Mouse (Mus musculus) gastrocnemius, postnatal 36 days (tissue): ENCODE data around the gene Suco. TPM values are rescaled to one million over a fixed set of nuclear protein-coding genes. Genes with fewer than 3 reads are reported as not detected.

Source experiments
- DNase-seq, 2 experiments: peaks; one replicate each; pipeline ENCODE4 v3.0.0; 2022
- intact Hi-C: fragments of 180-260 bp; cut with DNase I; formaldehyde crosslinking; loops from one replicate; pipeline ENCODE4 v1.15.1; 2025
- total RNA-seq, 2 experiments: library from RNA; stranded (reverse); gene quantifications; 2 replicates each; pipeline ENCODE4 v1.2.3; 2021

The Suco gene
- total RNA-seq, 2 experiments from 2014 or later = 8.5 to 16.2 TPM

DNA sequence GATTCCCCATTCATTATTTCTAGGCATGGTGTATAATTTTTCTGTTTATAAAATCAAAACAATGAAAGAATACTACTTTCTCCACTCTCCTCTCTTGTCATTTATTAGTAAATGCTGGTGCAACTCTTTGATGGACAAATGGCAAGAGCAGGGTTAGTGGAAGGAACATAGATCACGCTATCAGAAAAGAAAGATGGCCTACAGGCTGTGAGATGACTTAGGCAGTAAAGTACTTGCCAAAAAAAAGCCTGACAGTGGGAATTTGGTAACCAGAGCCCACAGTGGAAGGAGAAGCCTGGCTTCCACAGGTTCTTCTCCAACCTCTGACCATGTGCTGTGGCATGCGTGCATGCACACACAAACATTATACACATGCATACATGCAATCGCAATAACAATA, 18.5 kb upstream of the Suco start:
- DNase-seq = no peak
- intact Hi-C loops = no loop called here

DNA sequence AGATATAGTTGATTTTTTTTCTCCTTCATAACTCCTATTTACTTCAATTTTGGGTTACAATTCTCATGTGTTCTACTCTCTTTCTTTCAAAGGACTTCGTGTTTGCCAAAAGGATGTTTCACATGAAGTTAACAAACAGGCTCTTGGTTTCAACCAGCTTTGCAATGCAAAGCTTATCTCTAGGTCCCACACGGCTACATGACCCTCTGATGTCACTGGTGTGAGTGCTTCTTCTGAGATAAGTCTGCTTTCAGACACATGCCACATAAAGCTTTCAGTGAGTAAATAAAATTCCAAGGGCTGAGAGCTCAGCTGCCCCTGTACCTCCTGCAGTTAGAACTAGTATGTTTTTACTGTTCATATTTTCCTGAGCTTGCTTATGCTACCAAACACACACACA, 18.1 kb upstream of the Suco start:
- intact Hi-C loops = no loop called here
- DNase-seq = no peak

DNA sequence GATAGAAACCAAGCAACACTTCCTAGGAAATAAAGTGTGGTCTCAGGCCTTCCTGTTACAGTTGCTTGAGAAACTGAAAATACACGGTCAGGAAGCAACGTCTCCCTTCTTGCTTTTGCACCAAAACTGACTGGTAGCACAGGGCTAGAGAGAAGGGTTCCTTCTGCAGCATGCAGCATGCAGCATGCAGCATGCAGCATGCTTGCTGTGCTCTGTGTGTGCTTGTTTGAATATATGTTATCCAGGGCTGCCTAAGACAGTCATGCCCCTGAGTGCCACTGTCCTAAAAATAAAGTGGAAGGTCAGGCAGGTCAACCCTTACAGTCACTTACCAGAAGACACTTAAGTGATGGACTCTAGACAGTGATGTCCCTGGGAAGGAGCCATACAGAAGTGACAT, 17.6 kb upstream of the Suco start:
- intact Hi-C loops = no loop called here
- no peak for DNase-seq

- no peak for DNase-seq
- intact Hi-C loops = no loop called here
Observed at GRCm38 (mm10) chr1:161888823-161889222, 12.3 kb upstream of the Suco start.

DNA sequence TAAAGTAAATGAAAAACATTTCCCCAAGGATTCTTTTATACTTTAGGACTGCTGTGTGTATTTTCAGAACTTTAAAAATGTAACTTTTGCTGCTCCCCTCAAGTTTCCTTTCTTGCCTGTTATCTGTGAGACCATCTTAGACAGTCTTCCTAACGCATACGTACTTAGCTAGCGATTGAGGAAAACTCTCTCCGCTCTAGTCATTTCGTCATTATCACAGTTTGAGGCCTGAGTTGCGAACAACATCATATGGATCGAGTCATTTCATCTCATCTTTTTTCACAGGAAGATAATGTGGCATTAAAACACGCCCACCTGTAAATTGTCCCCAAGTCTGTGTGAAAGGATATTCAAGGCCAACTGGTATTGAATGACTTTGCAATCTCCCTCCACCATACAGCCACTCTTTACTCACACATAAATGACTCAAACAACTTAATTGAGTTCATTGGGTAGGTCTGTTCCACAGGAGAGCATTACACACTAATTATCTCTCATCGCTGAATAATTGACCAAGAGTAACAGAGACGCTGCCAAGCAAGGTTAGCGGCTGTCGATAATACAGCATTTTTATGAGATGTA, 11.3 kb upstream of the Suco start:
- intact Hi-C loops = no loop called here
- no peak for DNase-seq

- intact Hi-C loops = no loop called here
- DNase-seq = no peak
Observed at GRCm38 (mm10) chr1:161885762-161886161, 9.3 kb upstream of the Suco start.

DNA sequence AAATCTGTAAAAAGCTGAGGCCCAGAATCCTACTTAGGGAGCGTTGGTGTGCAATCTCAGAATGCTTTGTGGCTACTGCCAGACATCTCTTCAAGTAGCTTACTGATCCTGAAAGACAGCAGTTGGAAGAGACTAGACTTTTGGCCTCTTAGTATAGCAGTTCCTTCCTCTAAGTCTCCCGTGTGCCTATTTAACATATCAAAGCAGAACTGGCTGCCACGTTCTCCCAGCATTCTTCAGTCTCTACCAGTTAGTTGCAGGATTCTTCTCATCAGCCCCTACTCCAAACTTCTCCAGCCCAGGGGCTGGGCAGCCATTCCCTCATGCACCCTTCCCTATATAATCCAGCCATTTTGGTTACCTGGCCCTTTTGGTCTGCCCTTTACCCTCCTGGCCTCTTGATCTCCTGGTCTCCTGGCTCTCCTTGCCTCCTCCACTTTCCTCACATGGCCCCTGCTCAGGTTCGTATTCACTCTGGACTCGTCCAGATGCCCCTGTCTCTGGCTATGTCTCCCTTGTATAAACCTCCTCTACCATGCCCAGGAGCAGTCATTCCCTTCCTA, 1.2 kb upstream of the Suco start:
- intact Hi-C loops = loop anchor here (5.0 kb wide), 1 partner anchor 90 kb away; the partner anchor contains the start of gene Pigc
- DNase-seq = no peak

DNA sequence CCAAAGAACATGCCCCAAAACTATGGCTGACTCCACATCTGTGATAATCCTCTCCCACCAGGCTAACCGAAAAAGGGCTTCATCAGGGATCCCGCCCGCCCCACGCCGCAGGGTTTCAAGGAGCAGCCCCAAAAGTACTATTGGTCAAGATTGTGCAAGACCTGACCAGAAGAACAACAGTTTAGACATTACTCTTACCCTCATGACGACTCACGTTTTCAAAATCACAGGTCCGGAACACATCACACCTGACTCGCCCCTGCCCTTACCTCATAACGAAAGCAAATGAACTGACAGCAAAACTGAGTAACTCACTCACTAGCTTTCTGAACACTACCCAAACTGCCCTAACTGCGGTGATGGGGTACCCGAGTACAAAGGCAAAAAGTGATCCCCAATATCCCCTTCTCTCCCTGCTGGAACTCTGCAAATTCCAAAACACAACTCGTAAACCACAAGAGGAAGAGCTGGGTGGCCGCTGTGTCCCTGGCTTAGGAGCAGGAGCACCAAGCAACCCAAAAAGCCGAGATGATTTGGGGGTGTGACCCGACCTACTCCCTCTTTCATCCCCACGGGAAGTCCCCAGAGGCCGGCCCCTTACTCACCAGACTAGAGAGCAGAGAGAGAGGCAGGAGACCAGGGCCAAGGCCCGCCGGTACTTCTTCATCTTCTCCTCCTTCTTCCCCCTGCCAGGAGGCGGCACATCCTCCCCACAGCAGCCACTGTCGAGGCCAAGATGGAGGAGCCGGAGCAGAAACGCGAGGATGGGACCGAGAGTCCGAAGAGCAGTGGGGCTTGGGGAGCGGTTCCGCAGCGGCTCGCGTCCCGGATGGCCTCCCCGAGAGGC, 553 bp downstream of the Suco start:
- no peak for DNase-seq
- intact Hi-C loops = loop anchor here (5.0 kb wide), 1 partner anchor 91 kb away; the partner anchor contains the start of gene Pigc

GRCm38 (mm10) chr1:161869422-161869821, 7.1 kb downstream of the Suco start:
- DNase-seq = no peak
- intact Hi-C loops = no loop called here

DNA sequence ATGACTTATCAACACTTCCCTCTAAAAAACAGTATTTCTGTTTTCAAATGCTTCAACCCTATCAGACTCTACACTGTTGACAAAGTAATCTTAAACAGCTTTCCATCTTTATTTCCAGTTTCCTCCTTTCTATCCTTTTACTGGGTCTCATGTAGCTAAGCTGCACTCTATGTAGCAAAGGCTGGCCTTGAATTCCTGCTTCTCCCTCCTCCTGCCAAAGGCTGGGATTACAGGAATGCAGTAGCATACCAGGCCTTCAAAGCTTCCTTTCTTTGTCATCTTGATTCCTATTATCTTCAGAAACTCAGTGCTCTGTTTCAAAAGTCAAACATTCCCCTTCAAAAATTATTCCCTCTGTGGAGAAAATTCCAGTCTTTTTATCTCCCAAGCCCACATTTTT, 8.1 kb downstream of the Suco start:
- intact Hi-C loops = no loop called here
- DNase-seq = no peak

DNA sequence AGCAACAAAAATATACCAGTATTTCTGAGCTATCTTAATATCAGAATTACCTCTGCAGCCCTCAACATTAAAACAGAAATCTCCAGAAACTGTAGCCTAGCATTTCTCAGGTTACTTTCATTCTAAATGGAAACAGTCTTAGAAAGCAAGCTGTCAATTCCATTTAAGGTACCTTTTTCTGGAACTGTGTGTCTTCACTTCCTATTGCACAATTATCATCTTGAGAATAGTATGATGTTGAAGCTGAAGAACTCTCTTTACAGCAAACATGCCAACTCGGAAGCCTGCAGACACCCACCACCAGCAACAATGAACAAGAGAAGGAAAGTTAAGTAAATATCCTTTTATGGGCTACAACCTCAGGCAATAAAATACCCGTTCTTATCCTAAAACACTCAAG, 12.7 kb downstream of the Suco start:
- DNase-seq = no peak
- intact Hi-C loops = no loop called here

- DNase-seq = no peak
- intact Hi-C loops = no loop called here
Observed at GRCm38 (mm10) chr1:161859248-161859647, 17.2 kb downstream of the Suco start.

DNA sequence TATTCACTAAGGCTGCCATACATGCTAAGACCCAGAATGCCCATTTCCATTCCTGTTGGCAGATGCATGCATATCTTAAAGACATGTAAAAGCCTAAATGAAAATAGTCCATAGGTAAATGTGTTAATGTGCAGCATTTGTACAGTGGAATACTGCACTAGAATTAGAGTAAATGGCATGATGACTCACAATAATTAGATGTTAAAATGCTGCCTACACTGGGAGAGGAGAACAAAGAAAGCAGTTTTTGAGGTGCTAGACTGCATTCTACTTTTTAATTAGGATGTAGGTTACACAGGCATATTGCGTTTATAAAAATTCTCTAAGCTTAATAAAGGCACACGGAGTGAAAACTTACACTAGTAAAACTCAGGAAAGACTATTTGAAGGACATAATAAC, 49.8 kb downstream of the Suco start:
- intact Hi-C loops = no loop called here
- no peak for DNase-seq

GRCm38 (mm10) chr1:161809428-161809827, 67.1 kb downstream of the Suco start:
- intact Hi-C loops = no loop called here
- DNase-seq = no peak

GRCm38 (mm10) chr1:161808980-161809379, 67.5 kb downstream of the Suco start:
- intact Hi-C loops = no loop called here
- no peak for DNase-seq

- DNase-seq = no peak
- intact Hi-C loops = no loop called here
Observed at GRCm38 (mm10) chr1:161804541-161804971, 71.9 kb downstream of the Suco start.

DNA sequence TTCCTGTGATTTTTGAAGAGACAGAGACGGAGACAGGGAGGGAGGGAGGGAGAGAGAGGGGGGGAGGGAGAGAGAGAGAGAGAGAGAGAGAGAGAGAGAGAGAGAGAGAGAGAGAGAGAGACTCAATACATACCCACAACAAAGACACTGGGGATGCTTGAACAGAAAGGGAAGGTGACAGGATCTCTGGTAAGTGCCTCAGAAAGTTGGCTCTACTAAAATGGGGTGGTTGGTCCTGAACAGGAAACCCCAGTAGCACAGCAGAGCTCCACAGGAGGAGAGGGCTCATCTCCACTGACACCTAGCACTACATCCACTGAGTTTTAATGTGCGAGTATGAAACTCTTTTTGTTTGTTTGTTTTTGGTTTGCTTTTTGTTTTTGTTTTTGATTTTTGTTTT, 75.2 kb downstream of the Suco start:
- DNase-seq = no peak

DNA sequence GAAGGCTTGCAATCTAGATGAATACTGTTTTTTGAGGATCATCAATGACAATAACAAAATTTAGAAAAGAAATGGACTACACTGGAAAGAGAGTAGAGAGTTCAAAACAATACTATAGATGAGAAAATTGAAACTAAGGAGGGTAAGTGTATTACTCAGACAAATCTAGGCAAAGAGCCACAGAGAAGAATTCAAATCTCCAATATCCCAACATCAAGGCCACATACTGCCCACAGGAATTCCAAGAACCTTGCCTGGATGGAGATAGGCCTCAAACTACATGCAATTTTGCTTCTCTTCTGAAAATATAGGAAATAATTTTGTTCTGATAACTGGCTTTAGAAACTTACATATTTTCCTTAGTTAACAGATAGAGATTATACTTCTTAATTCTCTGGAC, 76.2 kb downstream of the Suco start:
- intact Hi-C loops = no loop called here
- DNase-seq = no peak

More for the DNA sequence above, 75.2 kb downstream of the Suco start:
- intact Hi-C loops = no loop called here

- intact Hi-C loops = no loop called here
- DNase-seq = no peak
Observed at GRCm38 (mm10) chr1:161799791-161800190, 76.7 kb downstream of the Suco start.

- DNase-seq = no peak
- intact Hi-C loops = no loop called here
Observed at GRCm38 (mm10) chr1:161798866-161799265, 77.6 kb downstream of the Suco start.

GRCm38 (mm10) chr1:161794447-161795211, 81.9 kb downstream of the Suco start:
- no peak for DNase-seq
- intact Hi-C loops = no loop called here
